Mouse (Mus musculus) myocyte (in vitro differentiated cells): ENCODE measurements around the gene Jade1.

Source experiments
- E2F4 ChIP-seq: IDR thresholded peaks from one replicate; pipeline ENCODE4 v1.6.1; 2011; ENCODE audit warnings: mild to moderate bottlenecking, control low read depth, moderate library complexity; ENCODE audit not compliant: insufficient read depth
- MAX ChIP-seq: IDR thresholded peaks from one replicate; pipeline ENCODE4 v1.6.1; 2011; ENCODE audit warnings: low read depth, mild to moderate bottlenecking, control low read depth
- POLR2A ChIP-seq: IDR thresholded peaks from one replicate; pipeline ENCODE4 v1.6.1; 2011; ENCODE audit warnings: low read depth, mild to moderate bottlenecking, control low read depth, moderate library complexity; ENCODE audit not compliant: insufficient read length
- SRF ChIP-seq: IDR thresholded peaks from one replicate; pipeline ENCODE4 v1.6.1; 2011; ENCODE audit warnings: low read depth; ENCODE audit not compliant: control insufficient read depth, insufficient read length
- TCF12 ChIP-seq: IDR thresholded peaks from one replicate; pipeline ENCODE4 v1.6.1; 2011; ENCODE audit warnings: mild to moderate bottlenecking, control low read depth; ENCODE audit not compliant: poor library complexity, insufficient read depth, severe bottlenecking

GRCm38 (mm10) chr3:41564471-41565213 lies 9.1 kb downstream of the Jade1 start:
- TF ChIP-seq POLR2A (no peak), E2F4 (no peak), TCF12 (no peak), SRF (no peak), MAX (no peak)
